ENCODE assay signal across 8 mouse cellular contexts in the genomic region with DNA sequence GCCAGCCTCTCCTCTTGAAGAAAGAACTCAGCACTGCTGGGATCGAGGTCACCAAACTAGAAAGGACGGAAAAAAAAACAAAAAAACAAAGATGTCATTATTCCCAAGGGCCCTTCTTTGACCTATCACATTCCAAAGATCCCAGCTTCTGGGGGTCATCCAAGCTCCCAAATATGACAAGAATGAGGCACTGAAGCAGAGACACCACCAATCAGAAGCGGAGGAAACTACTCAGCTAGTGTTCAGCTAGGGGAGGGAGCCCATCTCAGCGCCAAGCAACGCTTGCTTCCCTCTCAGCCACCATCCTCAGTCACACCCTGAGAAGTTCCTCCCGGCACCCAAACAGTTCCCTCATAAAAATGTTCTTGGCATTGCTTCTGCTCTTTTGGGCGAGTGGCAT.
A peak's percentile ranks its signal among the peaks of the same experiment; 100 is the strongest.
DNase-seq lines count a peak whose midpoint lies in the region; TF ChIP-seq lines count a peak whose summit lies in the region.
"Had no signal": no experiment of that assay in that cellular context is flagged by ENCODE, and none has a peak within 500 bp of the region (broad histone marks: within the 10 kb centered on the region; RNA-seq: fewer than 3 reads in every experiment).

No protein-coding gene starts in this region.

- H3K4me1 ChIP-seq in lung, adult 2 months (ENCODE audit: control insufficient read depth, insufficient read depth, low read length): peaks cover 13% of the 10 kb centered on the region

- TF ChIP-seq CTCF in left cerebral cortex, adult 2 months (IDR thresholded peaks at IDR 0.05): no peak
- no peak for TF ChIP-seq CTCF in lung, adult 2 months (IDR thresholded peaks at IDR 0.05; ENCODE audit: insufficient read depth, low read length)

- WGBS in lung, adult 2 months: 47% methylated on average over 7 of the region's 7 CpGs

- DNase-seq in left cerebral cortex, adult 2 months (ENCODE audit: extremely low spot score in 1 of 2, low spot score in 2 of 2): no peak
- no peak for DNase-seq in left cerebral cortex, adult 18-20 months (ENCODE audit: low spot score in 2 of 2)
- DNase-seq in heart, postnatal 4 days: peak; percentile 38
- DNase-seq in lung, adult 2 months: no peak
- DNase-seq in adrenal gland, postnatal 4 days (ENCODE audit: low spot score in 2 of 2): no peak
- no peak for DNase-seq in cerebellum, adult 9-10 months
- no peak for DNase-seq in urinary bladder, adult 18-20 months (ENCODE audit: low spot score in 2 of 2)
- DNase-seq: right cerebral cortex, adult 18-20 months had no signal

- 0 out of 2 replicates have a peak overlapping the region, but pooled peaks have one; percentile 4 for H3K27ac ChIP-seq in left cerebral cortex, adult 2 months

- TF ChIP-seq POLR2A in lung, adult 2 months (IDR thresholded peaks at IDR 0.05; ENCODE audit: borderline replicate concordance, extremely low read depth, low read depth, low read length): peak; percentile 62; the same call in 1 of the 2 replicates

- intact Hi-C loops in left cerebral cortex, adult 2 months (cut with DNase I): no loop called here

- no peak overlapping the region for H3K4me3 ChIP-seq in left cerebral cortex, adult 2 months
- peak overlapping the region; percentile 44 for H3K4me3 ChIP-seq in lung, adult 2 months (replicated peaks; ENCODE audit: extremely low read depth, low read depth, low read length)
